Mouse (Mus musculus): ENCODE measurements around the gene Sh2d3c. TPM values are rescaled to one million over a fixed set of nuclear protein-coding genes. Genes with fewer than 3 reads are reported as not detected.
A peak's percentile ranks its signal among the peaks of the same experiment; 100 is the strongest.

Gene Sh2d3c
- polyA plus RNA-seq, 1 experiment from 2014 or later = 46.2 TPM

- H3K4me1 ChIP-seq (replicated peaks; ENCODE audit: control insufficient read depth, insufficient read depth, low read length) = peaks cover 8% of the 10 kb centered on the region
- WGBS = 68% methylated on average over 4 of the region's 4 CpGs
- H3K27me3 ChIP-seq (ENCODE audit: control insufficient read depth, insufficient read depth, low read depth, low read length) = peaks cover 29% of the 10 kb centered on the region
These were observed 18.5 kb downstream of the Sh2d3c start for GRCm38 (mm10) chr2:32739311-32739710.

GRCm38 (mm10) chr2:32740916-32741272 is 20.0 kb downstream of the Sh2d3c start, which contains the start of gene 6330409D20Rik:
TSS of gene 6330409D20Rik (minus strand) at chr2:32741016.
- peak within 1 kb of the TSS; percentile 77 for H3K4me2 ChIP-seq (ENCODE audit: low read depth, low read length)
- no peaks in the 10 kb centered on the region for H3K9me3 ChIP-seq (ENCODE audit: control insufficient read depth, low read length)
- 11% methylated on average over 11 of the region's 11 CpGs for WGBS
- peaks cover 29% of the 10 kb centered on the region for H3K27me3 ChIP-seq (ENCODE audit: control insufficient read depth, insufficient read depth, low read depth, low read length)
- H3K27ac ChIP-seq (ENCODE audit: low read length) = no peak within 1 kb of the TSS
- no peak for ATAC-seq (ENCODE audit: low read depth)
- peak within 1 kb of the TSS; percentile 43 for H3K4me3 ChIP-seq (ENCODE audit: low read length)
- peak within 1 kb of the TSS; percentile 44 for H3K9ac ChIP-seq (ENCODE audit: low read length)
- no peaks in the 10 kb centered on the region for H3K36me3 ChIP-seq (ENCODE audit: control insufficient read depth, insufficient read depth, low read length)
- H3K4me1 ChIP-seq (replicated peaks; ENCODE audit: control insufficient read depth, insufficient read depth, low read length) = peaks cover 8% of the 10 kb centered on the region

More at GRCm38 (mm10) chr2:32739311-32739710, 18.5 kb downstream of the Sh2d3c start:
- H3K4me3 ChIP-seq (ENCODE audit: low read length) = no peak overlapping the region
- no peak overlapping the region for H3K9ac ChIP-seq (ENCODE audit: low read length)
- no peaks in the 10 kb centered on the region for H3K9me3 ChIP-seq (ENCODE audit: control insufficient read depth, low read length)
- H3K27ac ChIP-seq (ENCODE audit: low read length) = no peak overlapping the region
- no peaks in the 10 kb centered on the region for H3K36me3 ChIP-seq (ENCODE audit: control insufficient read depth, insufficient read depth, low read length)
- ATAC-seq (ENCODE audit: low read depth) = no peak
- no peak overlapping the region for H3K4me2 ChIP-seq (ENCODE audit: low read depth, low read length)

DNA sequence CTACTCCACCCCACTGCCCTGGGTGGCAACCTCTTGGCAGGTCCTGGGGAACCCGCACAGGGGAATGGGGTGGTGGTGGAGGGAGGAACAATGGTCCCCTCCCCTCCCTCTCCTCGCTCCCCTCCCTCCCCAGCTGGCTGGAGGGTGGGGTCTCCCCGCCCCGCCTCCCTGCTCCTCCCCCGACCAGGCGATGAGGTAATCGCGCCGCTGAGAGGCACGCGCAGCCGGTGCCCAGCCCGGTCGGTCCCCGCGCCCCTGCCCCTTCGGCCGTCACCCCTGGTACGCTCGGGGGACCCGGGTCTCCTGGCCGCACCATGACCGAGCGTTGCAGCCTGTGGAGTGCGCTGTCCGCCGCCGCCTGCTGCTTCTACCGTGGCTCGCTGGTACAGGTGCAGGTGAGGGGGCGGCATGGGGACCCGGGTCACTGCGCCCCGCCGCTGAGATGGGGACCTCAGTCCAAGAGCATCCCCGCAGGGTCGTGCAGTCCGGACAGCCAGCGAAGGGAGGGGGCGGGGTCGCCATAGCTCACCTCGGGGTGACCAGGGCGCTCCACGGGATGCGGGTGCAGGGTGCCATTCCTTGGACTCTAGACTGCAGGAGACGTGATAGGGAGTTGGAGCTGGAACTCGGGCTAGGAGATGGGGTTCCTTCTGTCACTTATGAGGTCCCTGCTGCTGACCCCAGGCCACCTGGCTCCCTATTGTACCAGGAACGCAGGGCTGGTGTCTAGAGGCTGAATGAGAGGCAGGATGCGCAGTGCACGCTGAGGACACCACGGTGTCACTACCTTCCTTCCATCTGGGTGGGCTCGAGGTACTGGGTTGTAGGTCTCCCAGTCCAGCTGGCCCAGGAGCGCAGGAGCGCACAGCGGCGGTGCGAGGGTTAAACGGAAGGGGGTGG is 20.7 kb downstream of the Sh2d3c start:
- peak; percentile 69 for ATAC-seq (ENCODE audit: low read depth)
- Histone ChIP-seq H3K4me3 (ENCODE audit: low read length) (peak overlapping the region; percentile 43), H3K36me3 (ENCODE audit: control insufficient read depth, insufficient read depth, low read length) (no peaks in the 10 kb centered on the region), H3K4me1 (replicated peaks; ENCODE audit: control insufficient read depth, insufficient read depth, low read length) (peaks cover 8% of the 10 kb centered on the region), H3K9ac (ENCODE audit: low read length) (peak overlapping the region; percentile 44), H3K27me3 (ENCODE audit: control insufficient read depth, insufficient read depth, low read depth, low read length) (peaks cover 29% of the 10 kb centered on the region), H3K27ac (ENCODE audit: low read length) (no peak overlapping the region), H3K9me3 (ENCODE audit: control insufficient read depth, low read length) (no peaks in the 10 kb centered on the region), H3K4me2 (ENCODE audit: low read depth, low read length) (peak overlapping the region; percentile 77)
- WGBS = 10% methylated on average over 52 of the region's 58 CpGs

- no peaks in the 10 kb centered on the region for H3K9me3 ChIP-seq (ENCODE audit: control insufficient read depth, low read length)
- peaks cover 8% of the 10 kb centered on the region for H3K4me1 ChIP-seq (replicated peaks; ENCODE audit: control insufficient read depth, insufficient read depth, low read length)
- ATAC-seq (ENCODE audit: low read depth) = no peak
- H3K9ac ChIP-seq (ENCODE audit: low read length) = no peak overlapping the region; the same call in 1 of the 2 replicates
- no peak overlapping the region for H3K4me2 ChIP-seq (ENCODE audit: low read depth, low read length)
- no peak overlapping the region for H3K27ac ChIP-seq (ENCODE audit: low read length)
- WGBS = 21% methylated on average over 18 of the region's 18 CpGs
- no peaks in the 10 kb centered on the region for H3K36me3 ChIP-seq (ENCODE audit: control insufficient read depth, insufficient read depth, low read length)
- H3K4me3 ChIP-seq (ENCODE audit: low read length) = no peak overlapping the region
- H3K27me3 ChIP-seq (ENCODE audit: control insufficient read depth, insufficient read depth, low read depth, low read length) = peaks cover 29% of the 10 kb centered on the region
These were observed 21.3 kb downstream of the Sh2d3c start for GRCm38 (mm10) chr2:32742173-32742531.

- H3K27ac ChIP-seq (ENCODE audit: low read length) = no peak overlapping the region
- H3K9me3 ChIP-seq (ENCODE audit: control insufficient read depth, low read length) = no peaks in the 10 kb centered on the region
- H3K4me3 ChIP-seq (ENCODE audit: low read length) = no peak overlapping the region
- peaks cover 29% of the 10 kb centered on the region for H3K27me3 ChIP-seq (ENCODE audit: control insufficient read depth, insufficient read depth, low read depth, low read length)
- peaks cover 8% of the 10 kb centered on the region for H3K4me1 ChIP-seq (replicated peaks; ENCODE audit: control insufficient read depth, insufficient read depth, low read length)
- peaks cover under 1% of the 10 kb centered on the region; the same call in 1 of the 2 replicates for H3K36me3 ChIP-seq (ENCODE audit: control insufficient read depth, insufficient read depth, low read length)
- no peak overlapping the region for H3K9ac ChIP-seq (ENCODE audit: low read length)
- 56% methylated on average over 15 of the region's 15 CpGs for WGBS
- ATAC-seq (ENCODE audit: low read depth) = no peak
- H3K4me2 ChIP-seq (ENCODE audit: low read depth, low read length) = no peak overlapping the region
These were observed 23.6 kb downstream of the Sh2d3c start for GRCm38 (mm10) chr2:32744272-32744982.

GRCm38 (mm10) chr2:32749082-32749481 is 28.2 kb downstream of the Sh2d3c start:
- 78% methylated on average over 16 of the region's 16 CpGs for WGBS
- H3K9ac ChIP-seq (ENCODE audit: low read length) = no peak overlapping the region
- ATAC-seq (ENCODE audit: low read depth) = no peak
- no peak overlapping the region for H3K4me2 ChIP-seq (ENCODE audit: low read depth, low read length)
- H3K9me3 ChIP-seq (ENCODE audit: control insufficient read depth, low read length) = no peaks in the 10 kb centered on the region
- H3K36me3 ChIP-seq (ENCODE audit: control insufficient read depth, insufficient read depth, low read length) = peaks cover 2% of the 10 kb centered on the region; the same call in 1 of the 2 replicates
- no peak overlapping the region for H3K4me3 ChIP-seq (ENCODE audit: low read length)
- no peak overlapping the region for H3K27ac ChIP-seq (ENCODE audit: low read length)
- H3K4me1 ChIP-seq (replicated peaks; ENCODE audit: control insufficient read depth, insufficient read depth, low read length) = peaks cover 3% of the 10 kb centered on the region; the same call in 1 of the 2 replicates
- no peaks in the 10 kb centered on the region for H3K27me3 ChIP-seq (ENCODE audit: control insufficient read depth, insufficient read depth, low read depth, low read length)

DNA sequence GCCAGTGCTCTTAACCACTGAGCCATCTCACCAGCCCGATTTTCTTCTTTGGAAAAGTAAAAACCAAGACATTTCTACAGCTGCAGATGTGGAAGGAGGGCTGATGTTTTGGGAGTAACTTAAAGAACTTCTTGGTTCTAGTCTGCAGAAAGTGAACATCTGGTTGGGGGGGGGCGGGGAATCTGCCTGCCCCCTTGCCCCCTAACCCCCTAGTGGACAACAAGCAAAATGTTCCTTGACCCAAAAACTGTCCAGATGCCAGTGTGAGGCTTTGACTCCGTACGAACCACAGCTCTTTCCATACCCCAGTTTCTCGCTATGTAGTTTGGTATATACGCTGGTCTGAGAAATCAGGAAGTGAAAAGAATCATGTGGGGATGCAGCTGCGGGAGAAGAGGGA is 29.3 kb downstream of the Sh2d3c start:
- H3K4me2 ChIP-seq (ENCODE audit: low read depth, low read length) = no peak overlapping the region
- H3K27me3 ChIP-seq (ENCODE audit: control insufficient read depth, insufficient read depth, low read depth, low read length) = no peaks in the 10 kb centered on the region
- H3K4me3 ChIP-seq (ENCODE audit: low read length) = no peak overlapping the region
- 65% methylated on average over 7 of the region's 7 CpGs for WGBS
- H3K9me3 ChIP-seq (ENCODE audit: control insufficient read depth, low read length) = no peaks in the 10 kb centered on the region
- peaks cover 3% of the 10 kb centered on the region; the same call in 1 of the 2 replicates for H3K4me1 ChIP-seq (replicated peaks; ENCODE audit: control insufficient read depth, insufficient read depth, low read length)
- no peak overlapping the region for H3K27ac ChIP-seq (ENCODE audit: low read length)
- H3K9ac ChIP-seq (ENCODE audit: low read length) = no peak overlapping the region
- ATAC-seq (ENCODE audit: low read depth) = no peak
- peaks cover 2% of the 10 kb centered on the region; the same call in 1 of the 2 replicates for H3K36me3 ChIP-seq (ENCODE audit: control insufficient read depth, insufficient read depth, low read length)

- Histone ChIP-seq H3K4me2 (ENCODE audit: low read depth, low read length) (peak overlapping the region; percentile 56), H3K9ac (ENCODE audit: low read length) (peak overlapping the region; percentile 44), H3K36me3 (ENCODE audit: control insufficient read depth, insufficient read depth, low read length) (peaks cover 2% of the 10 kb centered on the region; the same call in 1 of the 2 replicates), H3K27me3 (ENCODE audit: control insufficient read depth, insufficient read depth, low read depth, low read length) (no peaks in the 10 kb centered on the region), H3K27ac (ENCODE audit: low read length) (peak overlapping the region; percentile 24), H3K9me3 (ENCODE audit: control insufficient read depth, low read length) (no peaks in the 10 kb centered on the region), H3K4me1 (replicated peaks; ENCODE audit: control insufficient read depth, insufficient read depth, low read length) (peaks cover 3% of the 10 kb centered on the region; the same call in 1 of the 2 replicates), H3K4me3 (ENCODE audit: low read length) (peak overlapping the region; percentile 45)
- WGBS = 24% methylated on average over 31 of the region's 31 CpGs
- ATAC-seq (ENCODE audit: low read depth) = peak; percentile 88
These were observed 30.2 kb downstream of the Sh2d3c start for GRCm38 (mm10) chr2:32750887-32751664.

Data from lung, embryonic 16.5 days (tissue).